Mouse (Mus musculus) limb, embryonic 13.5 days (tissue): Measurements from ENCODE around the gene Tmem221. TPM values are rescaled to one million over a fixed set of nuclear protein-coding genes. Genes with fewer than 3 reads are reported as not detected.

Experiments used
- ATAC-seq: fragments of 200-750 bp; cut with Nextera tagmentation; 2 replicates; pipeline ENCODE4 v1.8.0; 2017; ENCODE audit warnings: low read depth, moderate number of reproducible peaks, moderate TSS enrichment; ENCODE audit not compliant: low FRiP score
- H3K27ac ChIP-seq: fragments of 300-500 bp; sonication (generic); 2 replicates; pipeline ENCODE4 v1.5.1; 2015; ENCODE audit warnings: inconsistent platforms, mild to moderate bottlenecking, moderate library complexity
- H3K27me3 ChIP-seq: fragments of 300-500 bp; sonication (generic); 2 replicates; pipeline ENCODE4 v1.6.1; 2015; ENCODE audit warnings: mild to moderate bottlenecking, inconsistent platforms
- H3K36me3 ChIP-seq: fragments of 300-500 bp; sonication (generic); 2 replicates; pipeline ENCODE4 v1.6.1; 2015; ENCODE audit warnings: inconsistent platforms, mild to moderate bottlenecking, moderate library complexity
- H3K4me1 ChIP-seq: fragments of 300-500 bp; sonication (generic); 2 replicates; pipeline ENCODE4 v1.6.1; 2015; ENCODE audit warnings: inconsistent platforms
- H3K4me2 ChIP-seq: fragments of 300-500 bp; sonication (generic); replicated peaks from 2 replicates; pipeline ENCODE4 v1.6.1; 2015; ENCODE audit warnings: inconsistent platforms, mild to moderate bottlenecking, moderate library complexity
- H3K4me3 ChIP-seq: fragments of 300-500 bp; sonication (generic); 2 replicates; pipeline ENCODE4 v1.5.1; 2015; ENCODE audit warnings: moderate library complexity, mild to moderate bottlenecking, inconsistent platforms
- H3K9ac ChIP-seq: fragments of 300-500 bp; sonication (generic); 2 replicates; pipeline ENCODE4 v1.6.1; 2015; ENCODE audit warnings: mild to moderate bottlenecking, inconsistent platforms
- H3K9me3 ChIP-seq: fragments of 300-500 bp; sonication (generic); 2 replicates; pipeline ENCODE4 v1.6.1; 2016; ENCODE audit warnings: inconsistent platforms
- WGBS: fragments of 180-500 bp; shearing (Covaris S2); methylation state at CpG from one replicate; pipeline ENCODE4 v1.1.7; 2015; 5-methylcytosine and 5-hydroxymethylcytosine counted together
- polyA plus RNA-seq: library from polyadenylated mRNA; unstranded; fragments of >200 nt; fragmentation: Nextera tagmentation; extraction: Ambion mirVana; gene quantifications from 2 replicates; pipeline ENCODE4 v1.2.1, GENCODE M21; 2015

Tmem221 gene
- polyA plus RNA-seq, 1 experiment from 2014 or later, result 0.64 TPM

DNA sequence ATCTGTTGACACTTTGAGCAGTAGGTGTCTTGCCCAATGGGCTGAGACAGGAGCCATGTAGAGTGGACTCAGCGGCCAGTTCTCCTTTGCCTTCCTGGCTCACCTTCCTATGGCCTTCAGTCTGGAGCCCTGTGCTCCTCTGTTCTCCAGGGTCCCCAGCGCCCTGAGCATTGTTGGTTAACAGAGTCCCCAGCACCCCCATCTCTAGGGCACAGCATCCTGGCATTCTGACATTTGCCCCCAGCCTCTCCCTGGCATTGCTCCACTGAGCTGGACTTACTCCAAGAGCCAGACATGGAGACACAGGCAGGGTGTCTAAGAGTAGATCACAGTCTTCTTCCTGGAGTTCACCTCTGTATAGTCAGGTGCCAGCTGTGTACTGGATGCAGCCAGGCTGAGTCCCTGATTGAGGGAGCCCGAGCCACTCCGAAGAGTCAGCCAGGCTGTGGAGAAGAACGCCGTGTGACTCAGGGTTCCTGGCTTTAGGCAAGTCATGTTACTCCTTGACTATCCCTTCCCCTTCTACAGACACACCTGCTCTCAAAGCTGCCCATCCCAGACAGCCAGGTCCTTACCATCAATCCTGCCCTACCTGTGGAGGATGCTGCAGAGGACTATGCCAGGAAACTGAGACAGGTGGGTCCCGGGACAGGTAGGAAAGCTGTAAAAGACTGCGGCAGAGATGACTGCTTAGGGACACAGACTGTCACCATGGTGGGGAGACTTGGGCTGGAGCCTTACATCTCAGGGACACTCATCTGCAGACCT, 35.1 kb upstream of the Tmem221 start:
- Histone ChIP-seq H3K36me3 (peaks cover 21% of the 10 kb centered on the region), H3K4me1 (peaks cover 40% of the 10 kb centered on the region), H3K27me3 (no peaks in the 10 kb centered on the region), H3K4me3 (0 out of 2 replicates have a peak overlapping the region, but pooled peaks have one; percentile 1), H3K9me3 (no peaks in the 10 kb centered on the region), H3K27ac (no peak overlapping the region), H3K4me2 (peak overlapping the region; percentile 99; the same call in 1 of the 2 replicates), H3K9ac (0 out of 2 replicates have a peak overlapping the region, but pooled peaks have one; percentile 35)
- WGBS, result 93% methylated on average over 8 of the region's 8 CpGs
- ATAC-seq, result no peak

DNA sequence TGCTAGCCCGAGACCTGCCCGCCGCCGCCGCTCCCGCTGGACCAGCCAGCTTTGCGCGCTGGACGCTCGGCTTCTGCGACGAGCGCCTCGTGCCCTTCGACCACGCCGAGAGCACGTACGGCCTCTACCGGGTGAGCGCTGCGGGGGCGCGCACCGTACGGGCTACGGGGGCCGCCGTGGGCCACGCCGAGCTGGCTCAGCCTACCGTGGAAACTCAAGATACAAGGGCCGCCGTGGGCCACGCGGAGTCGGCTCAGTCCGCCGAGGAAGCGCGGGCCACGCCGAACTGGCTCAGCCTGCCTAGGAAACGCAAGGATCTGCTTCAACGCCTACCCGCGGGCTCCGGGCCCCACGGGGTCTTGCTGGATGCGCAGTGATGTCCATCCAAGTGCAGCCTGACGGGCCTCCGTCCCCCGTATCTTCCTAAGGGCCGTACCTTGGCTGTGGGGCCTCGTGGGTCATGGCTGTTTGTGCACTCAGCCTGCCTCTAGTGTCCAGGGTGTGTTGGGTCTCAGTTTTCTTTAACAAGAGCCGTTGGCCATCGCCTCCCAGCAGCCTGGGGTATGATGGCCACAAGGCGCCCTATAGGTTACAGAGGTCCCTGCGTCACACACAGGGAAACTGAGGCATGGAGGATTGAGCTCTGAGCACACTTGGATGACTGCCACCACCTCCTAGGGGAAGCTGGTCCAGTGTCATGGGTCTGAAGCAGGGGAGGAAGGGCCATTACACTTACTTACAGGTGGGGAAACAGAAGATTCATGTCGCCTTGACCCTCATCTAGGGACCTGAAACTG, 33.9 kb upstream of the Tmem221 start:
- Histone ChIP-seq H3K27me3 (no peaks in the 10 kb centered on the region), H3K9ac (peak overlapping the region; percentile 95), H3K4me1 (peaks cover 40% of the 10 kb centered on the region), H3K36me3 (peaks cover 21% of the 10 kb centered on the region), H3K9me3 (no peaks in the 10 kb centered on the region), H3K27ac (peak overlapping the region; percentile 96), H3K4me2 (peak overlapping the region; percentile 99), H3K4me3 (peak overlapping the region; percentile 88)
- peak; percentile 68 for ATAC-seq
- 5% methylated on average over 60 of the region's 60 CpGs for WGBS

DNA sequence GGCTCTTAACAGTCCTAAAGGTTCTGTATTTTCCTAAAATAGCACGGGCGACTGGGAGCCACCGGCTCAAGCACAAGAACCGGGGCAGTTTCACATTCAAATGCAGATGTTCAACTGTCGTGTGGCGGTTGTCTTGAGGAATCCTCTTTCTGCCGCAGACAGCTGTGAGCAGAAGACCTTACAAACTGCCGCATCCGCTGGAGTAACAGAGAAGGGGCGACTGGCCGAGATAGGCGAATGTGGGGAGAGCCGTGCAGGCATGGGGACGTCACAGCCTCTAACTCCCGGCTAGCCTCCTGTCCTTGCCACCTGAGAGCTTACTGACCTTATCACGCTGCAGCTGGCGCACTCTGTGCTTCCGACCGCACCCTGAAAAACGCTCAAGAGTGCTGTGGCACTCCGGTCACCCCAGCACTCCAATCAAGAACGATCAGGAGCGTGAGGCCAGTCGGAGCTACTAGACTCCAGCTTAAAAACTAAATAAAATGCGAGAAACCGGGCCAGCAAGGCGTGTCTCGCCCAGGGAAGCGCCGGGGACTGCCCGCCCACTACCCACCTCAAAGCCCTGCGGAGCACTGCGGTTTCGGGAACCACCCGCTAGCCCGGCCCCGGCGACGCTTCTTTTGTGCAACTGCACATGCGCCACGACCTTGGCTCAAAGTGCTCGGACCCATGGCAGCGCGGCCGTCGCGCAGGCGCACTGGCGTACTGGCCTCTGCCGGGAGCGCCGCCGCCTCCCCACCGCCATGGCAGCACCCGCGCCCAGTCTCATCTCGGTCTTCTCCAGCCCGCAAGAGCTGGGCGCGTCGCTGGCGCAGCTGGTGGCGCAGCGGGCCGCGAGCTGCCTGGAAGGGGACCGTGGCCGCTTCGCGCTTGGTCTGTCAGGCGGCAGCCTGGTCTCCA, 33.1 kb upstream of the Tmem221 start, which contains the start of gene Pgls:
Gene Pgls, plus strand, starts transcription at position 706 of the 903 bp plus-strand sequence.
- under 1% methylated on average over 71 of the region's 71 CpGs for WGBS
- ATAC-seq, result peak; percentile 88
- Histone ChIP-seq H3K4me2 (peak within 1 kb of the TSS; percentile 99), H3K9me3 (no peaks in the 10 kb centered on the region), H3K27ac (peak within 1 kb of the TSS; percentile 96), H3K4me3 (peak within 1 kb of the TSS; percentile 88), H3K36me3 (peaks cover 26% of the 10 kb centered on the region), H3K27me3 (no peaks in the 10 kb centered on the region), H3K4me1 (peaks cover 40% of the 10 kb centered on the region), H3K9ac (peak within 1 kb of the TSS; percentile 95)

DNA sequence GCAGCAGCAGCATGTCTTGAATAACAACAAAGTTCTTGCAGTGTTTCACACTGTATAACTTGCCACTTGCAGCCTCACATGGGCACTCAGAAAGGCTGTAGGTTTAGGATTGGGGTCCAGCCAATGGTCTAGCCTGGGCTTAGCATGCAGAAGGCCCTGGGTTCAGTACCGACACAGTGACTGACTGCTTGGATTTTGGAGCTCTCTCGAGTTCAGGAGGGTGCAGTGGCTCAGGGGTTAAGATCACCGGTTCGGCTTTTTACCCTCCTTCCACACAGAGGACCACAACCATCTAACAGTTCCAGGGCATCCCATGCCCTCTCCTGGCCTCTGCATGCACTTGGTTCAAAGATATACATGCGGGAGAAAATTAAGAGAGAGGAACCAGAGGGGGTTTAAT, 32.3 kb upstream of the Tmem221 start:
- Histone ChIP-seq H3K9me3 (no peaks in the 10 kb centered on the region), H3K4me2 (peak overlapping the region; percentile 99), H3K9ac (peak overlapping the region; percentile 95), H3K36me3 (peaks cover 32% of the 10 kb centered on the region), H3K4me1 (peaks cover 35% of the 10 kb centered on the region), H3K4me3 (peak overlapping the region; percentile 88), H3K27ac (no peak overlapping the region; the same call in 1 of the 2 replicates), H3K27me3 (no peaks in the 10 kb centered on the region)
- no peak for ATAC-seq
- 22% methylated on average over 5 of the region's 5 CpGs for WGBS

DNA sequence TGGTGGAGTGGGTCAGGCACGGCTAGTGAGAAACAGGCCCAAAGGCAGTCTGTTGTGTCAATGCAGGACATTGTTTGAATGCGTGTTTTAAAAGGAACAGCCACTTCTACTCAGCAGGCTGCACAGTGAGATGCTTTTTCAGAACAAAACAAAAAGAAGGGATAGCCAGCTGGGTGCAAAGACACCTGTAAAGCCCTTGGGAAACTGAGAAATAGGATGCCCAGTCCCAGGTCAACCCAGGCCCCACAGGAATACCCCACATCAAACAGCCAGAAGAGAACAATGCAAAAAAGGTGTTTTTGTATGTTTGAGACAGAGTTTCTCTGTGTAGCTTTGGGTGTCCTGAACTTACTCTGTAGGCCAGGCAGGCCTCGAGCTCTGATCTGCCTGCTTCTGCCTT, 30.1 kb upstream of the Tmem221 start:
- Histone ChIP-seq H3K36me3 (peaks cover 39% of the 10 kb centered on the region), H3K9me3 (no peaks in the 10 kb centered on the region), H3K9ac (no peak overlapping the region), H3K4me3 (no peak overlapping the region), H3K27ac (no peak overlapping the region), H3K4me1 (peaks cover 21% of the 10 kb centered on the region), H3K27me3 (no peaks in the 10 kb centered on the region), H3K4me2 (no peak overlapping the region)
- WGBS, result 79% methylated on average over 3 of the region's 3 CpGs
- no peak for ATAC-seq

DNA sequence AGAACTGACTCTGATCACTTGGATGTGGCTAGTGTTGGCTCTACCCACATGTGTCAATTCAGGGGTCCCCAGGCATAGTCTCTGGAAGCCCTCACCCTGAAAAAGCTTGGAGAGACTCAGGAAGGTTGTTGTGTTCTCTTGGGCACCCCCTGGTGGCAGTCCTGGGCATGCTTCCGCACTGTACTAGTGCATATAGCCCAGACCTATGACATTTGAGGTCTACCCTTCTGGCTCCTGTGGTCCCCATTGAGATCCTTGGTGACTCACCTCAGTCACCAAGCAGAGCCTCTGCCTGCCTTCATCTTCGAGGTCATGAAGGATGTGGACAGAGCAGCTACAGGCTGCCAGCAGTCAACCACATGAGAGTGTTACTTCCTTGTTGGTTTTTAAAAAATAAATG, 28.2 kb upstream of the Tmem221 start:
- Histone ChIP-seq H3K27ac (no peak overlapping the region), H3K27me3 (no peaks in the 10 kb centered on the region), H3K9me3 (no peaks in the 10 kb centered on the region), H3K36me3 (peaks cover 38% of the 10 kb centered on the region), H3K9ac (no peak overlapping the region), H3K4me2 (no peak overlapping the region), H3K4me3 (no peak overlapping the region), H3K4me1 (peaks cover 10% of the 10 kb centered on the region)
- 79% methylated on average over 2 of the region's 2 CpGs for WGBS
- no peak for ATAC-seq

DNA sequence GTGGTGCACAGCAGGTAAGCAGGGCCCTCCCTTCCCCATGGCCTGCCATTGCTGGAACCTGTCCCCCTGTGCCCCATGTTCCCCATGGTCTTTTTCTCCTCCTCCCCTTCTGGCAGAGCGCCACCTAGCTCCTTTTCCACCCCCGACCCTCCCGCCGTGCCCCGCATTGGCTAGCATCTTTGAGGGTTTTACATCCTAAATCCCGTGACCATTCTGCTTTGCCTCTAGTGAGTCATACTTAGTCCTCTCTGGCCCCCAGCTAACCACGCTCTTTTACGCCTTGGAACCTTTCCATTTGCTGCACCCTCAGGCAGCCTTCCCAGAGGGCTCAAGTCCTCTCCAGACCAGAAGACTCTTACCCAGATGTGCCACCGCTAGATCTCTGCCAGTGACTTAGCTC, 21.5 kb upstream of the Tmem221 start:
- no peak overlapping the region for H3K4me2 ChIP-seq
- H3K9ac ChIP-seq, result no peak overlapping the region
- no peaks in the 10 kb centered on the region for H3K27me3 ChIP-seq
- H3K4me1 ChIP-seq, result no peaks in the 10 kb centered on the region
- no peak overlapping the region for H3K4me3 ChIP-seq
- no peak for ATAC-seq
- WGBS, result 32% methylated on average over 9 of the region's 9 CpGs
- H3K9me3 ChIP-seq, result no peaks in the 10 kb centered on the region
- peaks cover 37% of the 10 kb centered on the region for H3K36me3 ChIP-seq
- H3K27ac ChIP-seq, result no peak overlapping the region

DNA sequence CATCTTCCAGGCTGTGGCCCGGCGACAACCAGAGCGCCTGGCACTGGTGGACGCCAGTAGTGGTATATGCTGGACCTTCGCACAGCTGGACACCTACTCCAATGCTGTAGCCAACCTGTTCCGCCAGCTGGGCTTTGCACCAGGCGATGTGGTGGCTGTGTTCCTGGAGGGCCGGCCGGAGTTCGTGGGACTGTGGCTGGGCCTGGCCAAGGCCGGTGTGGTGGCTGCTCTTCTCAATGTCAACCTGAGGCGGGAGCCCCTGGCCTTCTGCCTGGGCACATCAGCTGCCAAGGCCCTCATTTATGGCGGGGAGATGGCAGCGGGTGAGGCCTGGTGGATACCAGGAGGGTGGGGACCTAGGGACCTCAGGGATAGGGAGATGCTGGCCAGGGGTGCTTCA, 20.8 kb upstream of the Tmem221 start:
- H3K4me1 ChIP-seq, result no peaks in the 10 kb centered on the region
- no peak overlapping the region for H3K4me2 ChIP-seq
- H3K9ac ChIP-seq, result no peak overlapping the region
- H3K27ac ChIP-seq, result no peak overlapping the region
- no peaks in the 10 kb centered on the region for H3K27me3 ChIP-seq
- ATAC-seq, result no peak
- H3K9me3 ChIP-seq, result no peaks in the 10 kb centered on the region
- no peak overlapping the region for H3K4me3 ChIP-seq
- H3K36me3 ChIP-seq, result peaks cover 30% of the 10 kb centered on the region
- 84% methylated on average over 14 of the region's 14 CpGs for WGBS

DNA sequence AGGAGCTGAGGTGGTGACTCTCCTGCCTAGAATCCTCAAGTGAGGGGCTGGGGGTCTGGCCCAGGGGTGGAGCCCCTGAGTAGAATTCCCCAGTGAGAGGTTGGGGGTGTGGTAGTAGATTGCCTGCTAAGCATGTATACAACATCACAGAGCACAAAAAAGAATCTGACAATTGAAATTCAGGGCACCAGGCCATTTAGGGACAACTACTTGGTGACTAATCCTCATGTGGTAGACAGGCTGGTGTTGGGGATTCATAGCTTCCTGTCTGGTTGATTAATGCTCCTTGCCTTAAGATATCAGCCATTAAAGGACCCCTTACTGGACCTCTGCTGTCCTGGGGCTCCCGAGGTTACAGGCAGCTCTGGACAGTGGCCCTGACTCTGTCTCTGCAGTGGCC, 20.3 kb upstream of the Tmem221 start:
- no peak for ATAC-seq
- no peak overlapping the region for H3K27ac ChIP-seq
- no peak overlapping the region for H3K4me2 ChIP-seq
- WGBS, result 54% methylated on average over 1 of the region's 1 CpGs
- H3K27me3 ChIP-seq, result no peaks in the 10 kb centered on the region
- peaks cover 25% of the 10 kb centered on the region for H3K36me3 ChIP-seq
- no peaks in the 10 kb centered on the region for H3K4me1 ChIP-seq
- no peak overlapping the region for H3K9ac ChIP-seq
- H3K9me3 ChIP-seq, result no peaks in the 10 kb centered on the region
- H3K4me3 ChIP-seq, result no peak overlapping the region

DNA sequence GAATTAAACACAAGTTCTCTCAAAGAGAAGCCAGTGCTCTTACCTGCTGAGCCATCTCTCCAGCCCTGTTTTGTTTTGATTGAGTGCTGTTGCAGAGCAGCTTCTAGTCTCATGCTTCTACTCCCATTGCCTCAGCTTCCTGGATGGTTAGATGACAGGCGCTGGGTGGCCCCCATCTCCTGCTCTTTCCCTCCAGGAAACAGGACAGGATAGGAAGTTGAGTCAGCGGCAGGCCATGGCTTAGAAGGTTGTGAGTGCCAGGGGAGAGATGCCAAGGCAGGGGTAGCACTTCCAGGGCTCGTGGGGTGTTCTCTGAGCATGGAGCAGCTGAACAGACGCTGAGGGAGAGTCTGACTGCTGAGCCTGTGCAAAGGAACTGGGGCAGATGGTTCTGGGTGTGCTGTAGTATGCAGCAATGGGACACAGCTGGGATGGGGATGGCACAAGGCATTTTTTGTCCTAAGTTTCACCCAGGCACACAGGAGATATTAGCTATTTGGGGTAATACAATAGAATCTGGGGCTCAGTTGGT, 19.3 kb upstream of the Tmem221 start:
- Histone ChIP-seq H3K9ac (no peak overlapping the region), H3K27ac (no peak overlapping the region), H3K36me3 (peaks cover 21% of the 10 kb centered on the region), H3K9me3 (no peaks in the 10 kb centered on the region), H3K4me1 (peaks cover 4% of the 10 kb centered on the region), H3K4me2 (no peak overlapping the region), H3K4me3 (no peak overlapping the region), H3K27me3 (no peaks in the 10 kb centered on the region)
- no peak for ATAC-seq
- WGBS, result 75% methylated on average over 4 of the region's 4 CpGs

DNA sequence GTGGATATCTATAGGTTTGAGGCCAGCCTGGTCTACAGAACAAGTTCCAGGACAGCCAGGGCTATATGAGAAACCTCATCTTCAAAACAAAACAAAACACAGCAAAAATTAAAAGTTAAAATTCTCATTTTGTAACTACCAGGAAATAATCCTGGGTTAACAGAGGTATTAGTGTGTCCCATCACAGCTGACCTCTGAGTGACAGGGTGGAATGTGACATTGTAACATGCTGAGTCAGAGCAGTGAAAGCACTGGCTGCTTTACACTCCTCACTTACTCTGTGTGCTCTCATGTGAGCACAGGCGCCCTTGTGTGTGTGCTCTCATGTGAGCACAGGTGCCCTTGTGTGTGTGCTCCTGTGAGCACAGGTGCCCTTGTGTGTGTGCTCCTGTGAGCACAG, 16.3 kb upstream of the Tmem221 start:
- H3K36me3 ChIP-seq, result peaks cover under 1% of the 10 kb centered on the region; the same call in 1 of the 2 replicates
- H3K4me2 ChIP-seq, result no peak overlapping the region
- H3K27me3 ChIP-seq, result no peaks in the 10 kb centered on the region; the same call in 1 of the 2 replicates
- H3K4me1 ChIP-seq, result peaks cover 23% of the 10 kb centered on the region
- H3K9me3 ChIP-seq, result no peaks in the 10 kb centered on the region
- no peak overlapping the region for H3K27ac ChIP-seq
- H3K9ac ChIP-seq, result no peak overlapping the region
- ATAC-seq, result no peak
- 68% methylated on average over 1 of the region's 1 CpGs for WGBS
- H3K4me3 ChIP-seq, result no peak overlapping the region
